Mouse (Mus musculus) limb, embryonic 12.5 days (tissue): ENCODE results near the gene Dap3. TPM values are rescaled to one million over a fixed set of nuclear protein-coding genes. Genes with fewer than 3 reads are reported as not detected.
"Not testable (repeated sequence)": the region's sequence is repeated elsewhere in the genome, so short reads cannot be mapped to it uniquely, and the experiment has no call there.

ENCODE experiments used
- ATAC-seq: fragments of 200-750 bp; cut with Nextera tagmentation; 2 replicates; pipeline ENCODE4 v1.8.0; 2017; ENCODE audit warnings: low read depth, moderate TSS enrichment; ENCODE audit not compliant: insufficient number of reproducible peaks, insufficient read depth, low FRiP score, low TSS enrichment
- H3K27ac ChIP-seq: fragments of 300-500 bp; sonication (generic); 2 replicates; pipeline ENCODE4 v1.5.1; 2016; ENCODE audit warnings: mild to moderate bottlenecking, moderate library complexity
- H3K27me3 ChIP-seq: fragments of 300-500 bp; sonication (generic); 2 replicates; pipeline ENCODE4 v1.6.1; 2016; ENCODE audit warnings: mild to moderate bottlenecking, moderate library complexity
- H3K36me3 ChIP-seq: fragments of 300-500 bp; sonication (generic); 2 replicates; pipeline ENCODE4 v1.6.1; 2016; ENCODE audit warnings: mild to moderate bottlenecking, moderate library complexity
- H3K4me1 ChIP-seq: fragments of 300-500 bp; sonication (generic); replicated peaks from 2 replicates; pipeline ENCODE4 v1.6.1; 2016
- H3K4me2 ChIP-seq: fragments of 300-500 bp; sonication (generic); 2 replicates; pipeline ENCODE4 v1.6.1; 2016; ENCODE audit warnings: mild to moderate bottlenecking, moderate library complexity
- H3K4me3 ChIP-seq: fragments of 300-500 bp; sonication (generic); replicated peaks from 2 replicates; pipeline ENCODE4 v1.5.1; 2016; ENCODE audit warnings: mild to moderate bottlenecking
- H3K9ac ChIP-seq: fragments of 300-500 bp; sonication (generic); replicated peaks from 2 replicates; pipeline ENCODE4 v1.6.1; 2016; ENCODE audit warnings: mild to moderate bottlenecking, moderate library complexity
- H3K9me3 ChIP-seq: fragments of 300-500 bp; sonication (generic); 2 replicates; pipeline ENCODE4 v1.6.1; 2016; ENCODE audit warnings: mild to moderate bottlenecking, moderate library complexity
- WGBS: fragments of 180-500 bp; shearing (Covaris S2); methylation state at CpG from one replicate; pipeline ENCODE4 v1.1.7; 2016; 5-methylcytosine and 5-hydroxymethylcytosine counted together
- polyA plus RNA-seq: library from polyadenylated mRNA; unstranded; fragments of >200 nt; fragmentation: Nextera tagmentation; extraction: Ambion mirVana; gene quantifications from 2 replicates; pipeline ENCODE4 v1.2.1, GENCODE M21; 2016

Gene Dap3
- 156 and 161 TPM in 2 replicates for polyA plus RNA-seq

GRCm38 (mm10) chr3:88950576-88951326 lies at the start of gene Dap3, which contains the start of gene Ash1l:
Gene Dap3, minus strand, starts transcription at chr3:88951181.
Gene Ash1l, plus strand, starts transcription at chr3:88950622.
- peak within 1 kb of the TSS; percentile 68 for H3K4me3 ChIP-seq
- under 1% methylated on average over 42 of the region's 64 CpGs for WGBS
- H3K4me2 ChIP-seq: peak within 1 kb of the TSS; percentile 79
- H3K27me3 ChIP-seq: no peaks in the 10 kb centered on the region
- H3K9ac ChIP-seq: peak within 1 kb of the TSS; percentile 90
- H3K4me1 ChIP-seq: peaks cover 27% of the 10 kb centered on the region
- peak within 1 kb of the TSS; percentile 99 for H3K27ac ChIP-seq
- H3K36me3 ChIP-seq: no peaks in the 10 kb centered on the region
- ATAC-seq: peak; percentile 68
- H3K9me3 ChIP-seq: no peaks in the 10 kb centered on the region

DNA sequence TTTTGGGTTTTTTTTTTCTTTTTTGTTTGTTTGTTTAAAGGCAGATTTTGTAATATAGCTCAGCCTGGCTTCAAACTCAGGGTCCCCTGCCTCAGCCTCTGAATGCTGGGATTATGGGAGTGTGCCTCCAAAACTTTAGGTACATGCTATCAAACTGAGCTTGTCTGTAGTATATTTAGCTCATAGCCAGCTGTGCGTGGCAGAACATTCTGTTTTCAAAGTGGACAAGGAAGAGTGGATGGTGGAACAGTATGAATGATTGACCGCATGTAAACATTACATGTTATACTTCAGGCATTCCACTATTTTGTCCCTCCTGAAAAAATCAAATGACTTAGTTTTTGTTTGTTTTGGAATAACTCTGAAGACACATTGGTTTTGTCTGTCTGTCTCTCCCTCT lies 41.8 kb upstream of the Dap3 start:
- ATAC-seq: no peak
- H3K9ac ChIP-seq: no peak overlapping the region
- 91% methylated on average over 2 of the region's 2 CpGs for WGBS
- no peak overlapping the region for H3K27ac ChIP-seq
- no peaks in the 10 kb centered on the region for H3K9me3 ChIP-seq
- peaks cover 25% of the 10 kb centered on the region for H3K36me3 ChIP-seq
- H3K4me2 ChIP-seq: no peak overlapping the region
- no peaks in the 10 kb centered on the region for H3K4me1 ChIP-seq
- no peaks in the 10 kb centered on the region for H3K27me3 ChIP-seq
- no peak overlapping the region for H3K4me3 ChIP-seq

DNA sequence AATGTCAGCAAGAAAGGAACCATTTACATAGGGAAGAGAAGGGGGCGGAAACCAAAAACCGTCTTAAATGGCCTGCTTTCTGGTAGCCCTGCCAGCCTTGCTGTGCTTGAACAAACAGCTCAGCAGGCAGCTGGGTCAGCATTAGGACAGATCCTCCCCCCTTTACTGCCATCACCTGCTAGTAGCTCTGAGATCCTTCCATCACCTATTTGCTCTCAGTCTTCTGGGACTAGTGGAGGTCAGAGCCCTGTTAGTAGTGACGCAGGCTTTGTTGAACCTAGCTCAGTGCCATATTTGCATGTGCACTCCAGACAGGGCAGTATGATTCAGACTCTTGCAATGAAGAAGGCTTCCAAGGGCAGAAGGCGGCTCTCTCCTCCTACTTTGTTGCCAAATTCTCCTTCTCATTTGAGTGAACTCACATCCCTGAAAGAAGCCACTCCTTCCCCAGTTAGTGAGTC lies 33.0 kb upstream of the Dap3 start:
- Histone ChIP-seq H3K27ac (no peak overlapping the region), H3K27me3 (no peaks in the 10 kb centered on the region), H3K36me3 (peaks cover 66% of the 10 kb centered on the region), H3K4me1 (no peaks in the 10 kb centered on the region), H3K4me3 (no peak overlapping the region), H3K4me2 (no peak overlapping the region), H3K9me3 (no peaks in the 10 kb centered on the region), H3K9ac (no peak overlapping the region)
- no peak for ATAC-seq
- WGBS: 63% methylated on average over 4 of the region's 4 CpGs

DNA sequence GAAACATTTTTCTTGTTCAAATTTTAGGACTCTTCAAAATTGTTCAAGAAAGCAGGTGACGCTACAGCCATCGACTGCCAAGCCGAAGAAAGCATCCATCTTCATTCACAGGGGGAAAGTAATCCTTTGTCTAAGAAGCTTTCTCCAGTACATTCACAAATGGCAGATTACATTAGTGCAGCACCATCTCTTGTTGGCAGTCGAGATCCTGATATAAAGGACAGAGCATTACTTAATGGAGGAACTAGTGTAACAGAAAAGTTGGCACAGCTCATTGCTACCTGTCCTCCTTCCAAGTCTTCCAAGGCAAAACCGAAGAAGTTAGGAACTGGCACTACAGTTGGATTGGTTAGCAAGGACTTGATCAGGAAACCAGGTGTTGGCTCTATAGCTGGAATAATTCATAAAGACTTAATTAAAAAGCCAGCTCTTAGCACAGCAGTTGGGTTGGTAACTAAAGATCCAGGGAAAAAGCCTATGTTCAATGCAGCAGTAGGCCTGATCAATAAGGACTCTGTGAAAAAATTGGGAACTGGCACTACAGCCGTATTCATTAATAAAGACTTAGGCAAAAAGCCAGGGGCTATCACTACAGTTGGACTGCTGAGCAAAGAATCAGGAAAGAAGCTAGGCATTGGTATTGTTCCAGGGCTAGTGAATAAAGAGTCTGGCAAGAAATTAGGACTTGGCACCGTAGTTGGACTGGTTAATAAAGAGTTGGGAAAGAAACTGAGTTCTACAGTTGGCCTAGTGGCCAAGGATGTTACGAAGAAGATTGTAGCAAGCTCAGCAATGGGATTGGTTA lies 30.4 kb upstream of the Dap3 start:
- H3K36me3 ChIP-seq: peaks cover 56% of the 10 kb centered on the region
- H3K4me3 ChIP-seq: no peak overlapping the region
- no peak overlapping the region for H3K4me2 ChIP-seq
- no peaks in the 10 kb centered on the region for H3K4me1 ChIP-seq
- no peak for ATAC-seq
- no peaks in the 10 kb centered on the region for H3K9me3 ChIP-seq
- no peak overlapping the region for H3K9ac ChIP-seq
- H3K27me3 ChIP-seq: no peaks in the 10 kb centered on the region
- WGBS: 94% methylated on average over 8 of the region's 8 CpGs
- H3K27ac ChIP-seq: no peak overlapping the region

DNA sequence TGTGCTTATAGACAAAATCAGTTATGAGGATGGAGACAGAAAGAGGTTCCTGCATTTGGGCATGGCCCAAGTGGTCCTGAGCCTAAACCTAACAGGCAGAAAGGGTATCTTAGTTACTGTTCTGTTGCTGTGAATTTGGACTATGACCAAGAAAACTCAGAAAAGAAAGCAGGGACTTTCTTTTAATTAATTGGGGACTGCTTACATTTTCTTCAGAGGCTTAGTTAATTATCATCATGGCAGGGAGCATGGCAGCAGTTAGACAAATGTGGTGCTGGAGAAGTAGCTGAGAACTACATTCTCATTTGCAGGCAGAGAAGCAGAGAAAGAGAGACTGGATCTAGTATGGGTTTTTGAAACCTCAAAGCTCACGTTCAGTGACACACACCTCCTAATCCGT lies 24.0 kb upstream of the Dap3 start:
- Histone ChIP-seq H3K27ac (no peak overlapping the region), H3K4me2 (no peak overlapping the region), H3K9me3 (no peaks in the 10 kb centered on the region), H3K9ac (no peak overlapping the region), H3K4me3 (no peak overlapping the region), H3K36me3 (peaks cover 10% of the 10 kb centered on the region; the same call in 1 of the 2 replicates), H3K4me1 (no peaks in the 10 kb centered on the region), H3K27me3 (no peaks in the 10 kb centered on the region)
- ATAC-seq: no peak
- WGBS: 91% methylated on average over 2 of the region's 2 CpGs

DNA sequence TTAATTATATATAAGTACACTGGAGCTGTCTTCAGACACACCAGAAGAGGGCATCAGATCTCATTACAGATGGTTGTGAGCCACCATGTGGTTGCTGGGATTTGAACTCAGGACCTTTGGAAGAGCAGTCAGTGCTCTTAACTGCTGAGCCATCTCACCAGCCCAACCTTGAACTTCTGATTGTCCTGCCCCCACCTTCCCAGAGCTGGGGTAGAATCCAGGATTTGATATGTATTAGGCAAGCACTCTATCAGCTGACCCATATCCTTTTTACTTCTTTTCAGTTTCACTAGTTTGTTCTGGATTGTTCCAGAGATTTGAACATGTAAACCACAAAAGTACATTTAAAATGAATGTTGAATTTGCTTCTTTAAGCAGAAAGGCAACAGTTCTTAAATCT lies 12.2 kb upstream of the Dap3 start:
- not testable (repeated sequence) for ATAC-seq, H3K4me2 ChIP-seq, H3K4me3 ChIP-seq, H3K4me1 ChIP-seq, H3K27ac ChIP-seq, H3K9me3 ChIP-seq, H3K9ac ChIP-seq, H3K27me3 ChIP-seq
- H3K36me3 ChIP-seq: peaks cover 19% of the 10 kb centered on the region

- ATAC-seq: no peak
- Histone ChIP-seq H3K36me3 (no peaks in the 10 kb centered on the region), H3K27ac (no peak overlapping the region)
Measured at GRCm38 (mm10) chr3:88953736-88954135, 2.8 kb upstream of the Dap3 start.

DNA sequence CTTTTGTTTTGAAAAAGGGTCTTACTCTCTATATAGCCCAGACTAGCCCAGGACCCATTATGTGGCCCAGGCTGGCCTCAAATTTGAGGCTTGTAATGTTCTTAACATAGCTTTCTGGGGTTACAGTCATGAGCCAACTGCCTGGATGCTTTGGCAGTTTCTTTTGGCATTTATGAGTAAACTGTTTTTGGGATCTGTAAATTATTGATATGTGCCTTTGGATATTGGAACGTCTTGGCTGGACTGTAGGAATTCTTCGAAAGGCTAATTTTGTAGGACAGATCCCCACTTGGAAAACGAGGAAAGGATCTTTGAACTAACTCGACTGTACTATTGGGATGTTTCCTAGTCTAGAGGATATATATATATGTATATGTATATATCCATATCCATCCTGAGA lies 2.3 kb upstream of the Dap3 start:
- H3K9ac ChIP-seq: no peak overlapping the region
- WGBS: 91% methylated on average over 4 of the region's 4 CpGs
- no peak overlapping the region for H3K4me3 ChIP-seq

More at GRCm38 (mm10) chr3:88953736-88954135, 2.8 kb upstream of the Dap3 start:
- no peak overlapping the region for H3K4me2 ChIP-seq
- no peak overlapping the region for H3K4me3 ChIP-seq
- H3K9ac ChIP-seq: no peak overlapping the region
- no peaks in the 10 kb centered on the region for H3K9me3 ChIP-seq
- H3K4me1 ChIP-seq: peaks cover 10% of the 10 kb centered on the region
- no peaks in the 10 kb centered on the region for H3K27me3 ChIP-seq

DNA sequence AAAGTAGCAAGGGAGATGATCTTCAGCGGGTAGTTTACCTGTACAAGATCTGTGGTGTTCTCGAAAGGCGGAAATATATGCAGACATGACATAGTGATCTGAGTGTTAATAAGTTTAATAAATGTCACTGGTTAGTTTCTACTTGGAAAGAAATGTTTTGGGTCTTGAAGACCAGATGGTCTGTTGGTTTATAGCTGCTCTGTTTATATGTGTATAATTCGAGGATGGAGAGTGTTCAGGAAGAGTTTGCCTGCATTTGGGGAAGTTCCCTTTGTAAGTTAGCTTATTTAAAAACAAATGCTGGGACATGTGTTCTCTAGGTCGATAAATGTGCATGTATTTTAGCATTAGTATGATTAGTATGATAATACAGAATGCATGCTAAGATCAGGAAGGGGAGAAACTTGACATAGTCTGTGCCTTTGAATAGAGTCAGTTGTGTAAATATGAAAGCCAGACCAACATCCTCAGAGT lies 383 bp upstream of the Dap3 start:
- no peaks in the 10 kb centered on the region for H3K9me3 ChIP-seq
- H3K27ac ChIP-seq: peak overlapping the region; percentile 99
- WGBS: 3% methylated on average over 5 of the region's 5 CpGs
- no peaks in the 10 kb centered on the region for H3K27me3 ChIP-seq
- peak overlapping the region; percentile 90 for H3K9ac ChIP-seq
- H3K4me1 ChIP-seq: peaks cover 27% of the 10 kb centered on the region
- no peak for ATAC-seq
- H3K4me3 ChIP-seq: peak overlapping the region; percentile 68
- peak overlapping the region; percentile 79 for H3K4me2 ChIP-seq
- no peaks in the 10 kb centered on the region for H3K36me3 ChIP-seq

More for the DNA sequence above, 2.3 kb upstream of the Dap3 start:
- Histone ChIP-seq H3K36me3 (no peaks in the 10 kb centered on the region), H3K27ac (no peak overlapping the region), H3K4me2 (no peak overlapping the region), H3K27me3 (no peaks in the 10 kb centered on the region), H3K4me1 (peaks cover 15% of the 10 kb centered on the region), H3K9me3 (no peaks in the 10 kb centered on the region)
- no peak for ATAC-seq

DNA sequence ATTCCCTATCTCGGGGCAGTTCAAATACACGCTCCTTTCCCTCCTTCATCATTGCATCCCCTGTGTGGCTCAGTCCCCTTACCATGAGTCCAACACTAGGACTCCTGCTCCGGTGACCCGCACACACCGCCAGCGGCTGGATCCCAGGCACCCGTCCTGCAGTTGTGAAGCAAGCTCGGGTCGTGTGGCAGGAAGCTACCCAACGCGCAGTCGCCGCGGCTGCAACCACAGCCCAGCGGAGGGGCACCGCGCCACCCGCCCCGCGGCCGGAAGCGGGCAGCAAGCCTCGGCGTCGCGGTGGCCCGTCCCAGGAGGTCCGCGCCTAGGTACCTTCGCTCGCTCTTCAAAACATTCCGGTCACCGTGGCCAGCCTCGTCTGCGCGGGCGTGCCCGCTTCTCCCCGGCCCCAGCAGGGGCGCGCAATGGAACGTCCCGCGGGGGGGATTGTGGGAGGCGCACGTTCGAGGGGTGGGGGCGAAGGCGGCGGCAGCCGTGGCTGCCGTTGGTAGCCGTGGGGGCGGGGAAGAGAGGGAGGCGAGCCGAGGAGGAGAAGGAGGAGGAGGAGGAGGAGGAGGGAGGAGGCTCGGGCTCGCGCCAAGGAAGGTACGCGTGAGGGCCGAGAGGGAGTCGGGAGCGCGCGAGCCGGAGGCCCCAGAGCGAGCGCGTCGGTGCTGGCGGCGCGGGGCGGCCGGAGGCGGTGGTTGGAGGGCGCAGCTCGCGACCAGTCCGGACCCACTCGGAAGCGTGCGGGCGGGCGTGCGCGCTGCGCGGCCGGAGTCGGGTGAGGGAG lies 1.0 kb downstream of the Dap3 start:
- no peaks in the 10 kb centered on the region for H3K36me3 ChIP-seq
- peak overlapping the region; percentile 68 for H3K4me3 ChIP-seq
- peak overlapping the region; percentile 79 for H3K4me2 ChIP-seq
- no peaks in the 10 kb centered on the region for H3K27me3 ChIP-seq
- H3K27ac ChIP-seq: peak overlapping the region; percentile 99
- H3K4me1 ChIP-seq: peaks cover 27% of the 10 kb centered on the region
- no peaks in the 10 kb centered on the region for H3K9me3 ChIP-seq
- 2% methylated on average over 80 of the region's 92 CpGs for WGBS
- H3K9ac ChIP-seq: peak overlapping the region; percentile 90
- peak; percentile 88 for ATAC-seq

GRCm38 (mm10) chr3:88944109-88944508 lies 6.9 kb downstream of the Dap3 start:
- H3K4me3 ChIP-seq: no peak overlapping the region
- H3K4me1 ChIP-seq: peaks cover 20% of the 10 kb centered on the region
- no peak for ATAC-seq
- H3K9me3 ChIP-seq: no peaks in the 10 kb centered on the region
- 91% methylated on average over 4 of the region's 4 CpGs for WGBS
- no peak overlapping the region for H3K9ac ChIP-seq
- peaks cover 31% of the 10 kb centered on the region for H3K36me3 ChIP-seq
- no peak overlapping the region for H3K4me2 ChIP-seq
- H3K27me3 ChIP-seq: no peaks in the 10 kb centered on the region
- H3K27ac ChIP-seq: no peak overlapping the region
